Mouse (Mus musculus) kidney, embryonic 15.5 days (tissue): ENCODE measurements at regions not wholly inside any gene's neighbourhood (a gene's known extent, or its start where the extent isn't known, plus 50 kb on each side); places are given as distances from the start of the nearest gene placed in this dataset.
A peak's percentile ranks its signal among the peaks of the same experiment; 100 is the strongest.

Experiments used
- ATAC-seq: fragments of 200-750 bp; cut with Nextera tagmentation; replicated peaks from 2 replicates; pipeline ENCODE4 v1.8.0; 2017; ENCODE audit warnings: moderate TSS enrichment; ENCODE audit not compliant: low FRiP score
- H3K27ac ChIP-seq: fragments of 300-500 bp; sonication (generic); 2 replicates; pipeline ENCODE4 v1.5.1; 2015; ENCODE audit warnings: mild to moderate bottlenecking, inconsistent platforms
- H3K27me3 ChIP-seq: fragments of 300-500 bp; sonication (generic); 2 replicates; pipeline ENCODE4 v1.6.1; 2015; ENCODE audit warnings: inconsistent platforms
- H3K36me3 ChIP-seq: fragments of 300-500 bp; sonication (generic); 2 replicates; pipeline ENCODE4 v1.6.1; 2015; ENCODE audit warnings: inconsistent platforms
- H3K4me1 ChIP-seq: fragments of 300-500 bp; sonication (generic); 2 replicates; pipeline ENCODE4 v1.6.1; 2015; ENCODE audit warnings: inconsistent platforms
- H3K4me2 ChIP-seq: fragments of 300-500 bp; sonication (generic); 2 replicates; pipeline ENCODE4 v1.6.1; 2015; ENCODE audit warnings: moderate library complexity, mild to moderate bottlenecking, inconsistent platforms
- H3K4me3 ChIP-seq: fragments of 300-500 bp; sonication (generic); replicated peaks from 2 replicates; pipeline ENCODE4 v1.5.1; 2015; ENCODE audit warnings: mild to moderate bottlenecking, inconsistent platforms
- H3K9ac ChIP-seq: fragments of 300-500 bp; sonication (generic); 2 replicates; pipeline ENCODE4 v1.6.1; 2015; ENCODE audit warnings: mild to moderate bottlenecking, inconsistent platforms
- H3K9me3 ChIP-seq: fragments of 300-500 bp; sonication (generic); replicated peaks from 2 replicates; pipeline ENCODE4 v1.6.1; 2016; ENCODE audit warnings: inconsistent platforms
- WGBS: fragments of 180-500 bp; shearing (Covaris S2); methylation state at CpG from one replicate; pipeline ENCODE4 v1.1.7; 2015; ENCODE audit warnings: mixed read lengths; 5-methylcytosine and 5-hydroxymethylcytosine counted together

DNA sequence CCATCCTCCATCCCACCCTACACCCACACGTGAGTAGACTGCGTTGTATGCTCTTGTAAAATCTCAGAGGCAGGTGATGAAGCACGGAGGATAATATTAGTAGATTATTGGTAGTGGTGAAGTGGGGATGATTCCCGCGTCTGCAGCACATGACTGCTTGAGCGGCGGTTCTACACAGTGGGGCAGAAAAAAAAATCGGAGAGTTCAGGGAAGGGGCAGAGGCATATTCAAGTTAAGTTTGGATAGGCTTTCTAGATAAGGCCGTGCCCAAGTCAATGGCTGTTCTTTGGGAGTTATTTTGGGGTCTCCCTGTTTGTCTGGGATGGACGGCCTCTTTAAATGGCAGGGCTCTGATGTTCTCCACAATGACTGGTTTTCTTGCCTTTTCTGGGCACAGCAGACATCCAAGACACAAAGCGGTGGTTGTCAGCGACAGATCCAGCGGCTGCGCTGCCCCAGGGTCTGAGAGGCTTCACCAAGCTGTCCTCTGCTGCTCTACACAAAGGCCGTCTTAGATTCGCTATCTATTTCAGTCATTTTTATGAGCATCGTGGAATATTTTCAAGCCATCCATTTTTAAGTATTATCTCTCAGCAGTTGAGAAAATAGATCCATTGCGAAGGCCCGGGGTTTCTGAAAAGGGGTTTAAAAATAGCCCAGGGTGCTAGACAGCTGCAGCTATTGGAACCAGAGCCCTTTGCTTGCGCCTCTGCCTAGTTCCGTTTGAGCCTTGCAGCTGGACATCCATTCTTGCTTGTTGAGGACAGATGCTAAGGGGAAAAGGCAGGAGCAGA lies 284.6 kb downstream of the Gm49356 start:
- whole genome bisulfite sequencing: 82% methylated on average over 21 of the region's 21 CpGs
- H3K4me3 ChIP-seq: no peak overlapping the region
- H3K27ac ChIP-seq: 0 out of 2 replicates have a peak overlapping the region, but pooled peaks have one; percentile 20
- H3K9ac ChIP-seq: no peak overlapping the region
- no peaks in the 10 kb centered on the region for H3K27me3 ChIP-seq
- H3K36me3 ChIP-seq: no peaks in the 10 kb centered on the region
- H3K4me2 ChIP-seq: no peak overlapping the region
- no peak for ATAC-seq
- no peaks in the 10 kb centered on the region for H3K9me3 ChIP-seq
- peaks cover 2% of the 10 kb centered on the region for H3K4me1 ChIP-seq

GRCm38 (mm10) chr15:59174246-59174751 lies 285.2 kb downstream of the Gm49356 start:
- H3K27me3 ChIP-seq: no peaks in the 10 kb centered on the region
- no peaks in the 10 kb centered on the region for H3K36me3 ChIP-seq
- H3K4me3 ChIP-seq: no peak overlapping the region
- ATAC-seq: no peak
- H3K4me2 ChIP-seq: no peak overlapping the region
- no peaks in the 10 kb centered on the region for H3K9me3 ChIP-seq
- peaks cover 2% of the 10 kb centered on the region; the same call in 1 of the 2 replicates for H3K4me1 ChIP-seq
- 61% methylated on average over 7 of the region's 7 CpGs for WGBS
- no peak overlapping the region for H3K9ac ChIP-seq
- H3K27ac ChIP-seq: peak overlapping the region; percentile 33; the same call in 1 of the 2 replicates

- WGBS: 75% methylated on average over 8 of the region's 8 CpGs
- Histone ChIP-seq H3K4me1 (peaks cover 2% of the 10 kb centered on the region; the same call in 1 of the 2 replicates), H3K9me3 (no peaks in the 10 kb centered on the region), H3K4me3 (no peak overlapping the region), H3K4me2 (no peak overlapping the region), H3K36me3 (no peaks in the 10 kb centered on the region), H3K27ac (peak overlapping the region; percentile 33; the same call in 1 of the 2 replicates), H3K9ac (no peak overlapping the region), H3K27me3 (no peaks in the 10 kb centered on the region)
- no peak for ATAC-seq
These were observed 285.9 kb downstream of the Gm49356 start for GRCm38 (mm10) chr15:59174893-59175531.

- no peak for ATAC-seq
- no peak overlapping the region for H3K9ac ChIP-seq
- H3K27ac ChIP-seq: no peak overlapping the region
- no peak overlapping the region for H3K4me2 ChIP-seq
- no peaks in the 10 kb centered on the region; the same call in 1 of the 2 replicates for H3K4me1 ChIP-seq
- no peak overlapping the region for H3K4me3 ChIP-seq
- H3K9me3 ChIP-seq: no peaks in the 10 kb centered on the region
- 92% methylated on average over 3 of the region's 3 CpGs for WGBS
- H3K27me3 ChIP-seq: no peaks in the 10 kb centered on the region
- no peaks in the 10 kb centered on the region for H3K36me3 ChIP-seq
These were observed 291.0 kb downstream of the Gm49356 start for GRCm38 (mm10) chr15:59180076-59180475.

DNA sequence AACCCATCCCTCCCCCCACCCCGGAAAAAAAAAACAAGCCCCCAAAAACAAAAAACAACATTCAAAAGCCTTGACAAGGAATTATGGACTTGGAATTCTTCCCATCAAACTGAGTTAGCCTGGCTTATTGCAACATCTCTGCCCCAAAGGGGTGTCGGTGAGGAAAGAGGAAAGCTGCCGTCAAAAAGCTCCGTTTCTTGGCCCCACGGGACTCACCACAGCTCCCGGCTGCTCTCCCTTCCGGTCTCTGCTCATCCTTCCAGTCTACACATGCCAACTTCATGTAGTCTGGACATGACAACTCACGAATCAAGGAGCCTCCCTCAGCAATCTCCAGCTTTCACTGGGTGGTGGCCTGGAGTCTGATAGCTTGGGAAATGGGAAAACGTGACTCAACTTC lies 295.4 kb downstream of the Gm49356 start:
- 62% methylated on average over 9 of the region's 9 CpGs for WGBS
- no peaks in the 10 kb centered on the region; the same call in 1 of the 2 replicates for H3K4me1 ChIP-seq
- H3K36me3 ChIP-seq: no peaks in the 10 kb centered on the region
- no peak for ATAC-seq
- H3K27me3 ChIP-seq: no peaks in the 10 kb centered on the region
- no peak overlapping the region for H3K9ac ChIP-seq
- no peak overlapping the region for H3K27ac ChIP-seq
- H3K9me3 ChIP-seq: no peaks in the 10 kb centered on the region
- H3K4me3 ChIP-seq: no peak overlapping the region
- H3K4me2 ChIP-seq: no peak overlapping the region

GRCm38 (mm10) chr15:59187566-59187965 lies 298.5 kb downstream of the Gm49356 start:
- 68% methylated on average over 4 of the region's 4 CpGs for WGBS
- H3K4me3 ChIP-seq: no peak overlapping the region
- no peak for ATAC-seq
- H3K9ac ChIP-seq: no peak overlapping the region
- no peak overlapping the region for H3K4me2 ChIP-seq
- H3K36me3 ChIP-seq: no peaks in the 10 kb centered on the region
- no peak overlapping the region for H3K27ac ChIP-seq
- no peaks in the 10 kb centered on the region for H3K9me3 ChIP-seq
- H3K4me1 ChIP-seq: no peaks in the 10 kb centered on the region; the same call in 1 of the 2 replicates
- H3K27me3 ChIP-seq: no peaks in the 10 kb centered on the region

- Histone ChIP-seq H3K9me3 (no peaks in the 10 kb centered on the region), H3K36me3 (no peaks in the 10 kb centered on the region), H3K27me3 (no peaks in the 10 kb centered on the region), H3K4me1 (no peaks in the 10 kb centered on the region; the same call in 1 of the 2 replicates), H3K9ac (no peak overlapping the region), H3K4me2 (no peak overlapping the region), H3K4me3 (no peak overlapping the region), H3K27ac (no peak overlapping the region)
- no peak for ATAC-seq
- 66% methylated on average over 4 of the region's 4 CpGs for WGBS
These were observed 299.3 kb downstream of the Gm49356 start for GRCm38 (mm10) chr15:59188371-59188770.

DNA sequence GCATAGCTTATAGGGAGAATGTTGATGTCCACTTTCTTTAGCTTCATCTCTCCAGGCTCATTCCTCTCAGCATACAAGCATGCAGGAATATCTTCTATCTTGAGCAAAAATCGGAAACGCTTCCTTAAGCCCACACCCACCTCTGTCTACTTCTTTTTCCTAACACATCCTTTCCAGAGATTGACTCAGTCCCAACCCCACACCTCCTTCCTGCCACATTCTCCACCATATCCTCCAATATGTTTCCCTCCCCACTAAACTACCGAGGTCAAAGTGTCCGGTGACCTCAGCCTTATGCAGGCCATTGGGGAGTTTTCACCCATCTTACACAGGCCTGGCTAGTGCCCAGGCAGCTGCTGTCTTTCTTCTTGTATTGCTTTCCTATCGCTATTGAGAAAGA lies 301.4 kb downstream of the Gm49356 start:
- ATAC-seq: no peak
- no peaks in the 10 kb centered on the region for H3K36me3 ChIP-seq
- WGBS: 69% methylated on average over 5 of the region's 5 CpGs
- 0 out of 2 replicates have a peak overlapping the region, but pooled peaks have one; percentile 27 for H3K27ac ChIP-seq
- H3K4me1 ChIP-seq: peaks cover 7% of the 10 kb centered on the region
- H3K27me3 ChIP-seq: no peaks in the 10 kb centered on the region
- H3K9me3 ChIP-seq: no peaks in the 10 kb centered on the region
- H3K4me2 ChIP-seq: no peak overlapping the region
- H3K4me3 ChIP-seq: no peak overlapping the region
- H3K9ac ChIP-seq: no peak overlapping the region

GRCm38 (mm10) chr15:59194421-59194820 lies 305.3 kb downstream of the Gm49356 start:
- Histone ChIP-seq H3K9me3 (no peaks in the 10 kb centered on the region), H3K36me3 (no peaks in the 10 kb centered on the region), H3K4me1 (peaks cover 30% of the 10 kb centered on the region), H3K4me2 (no peak overlapping the region), H3K27ac (no peak overlapping the region), H3K27me3 (no peaks in the 10 kb centered on the region), H3K9ac (no peak overlapping the region), H3K4me3 (no peak overlapping the region)
- 46% methylated on average over 10 of the region's 10 CpGs for WGBS
- 0 out of 2 replicates have a peak, but pooled peaks have one; percentile 44 for ATAC-seq

GRCm38 (mm10) chr15:59196351-59196750 lies 307.3 kb downstream of the Gm49356 start:
- H3K9me3 ChIP-seq: no peaks in the 10 kb centered on the region
- H3K27ac ChIP-seq: no peak overlapping the region
- H3K27me3 ChIP-seq: no peaks in the 10 kb centered on the region
- H3K4me1 ChIP-seq: peaks cover 30% of the 10 kb centered on the region
- no peaks in the 10 kb centered on the region for H3K36me3 ChIP-seq
- no peak overlapping the region for H3K4me2 ChIP-seq
- WGBS: 83% methylated on average over 5 of the region's 5 CpGs
- H3K4me3 ChIP-seq: no peak overlapping the region
- ATAC-seq: no peak
- H3K9ac ChIP-seq: no peak overlapping the region

GRCm38 (mm10) chr15:59197455-59198391 lies 308.6 kb downstream of the Gm49356 start:
- peak overlapping the region; percentile 91 for H3K27ac ChIP-seq
- no peak overlapping the region for H3K4me3 ChIP-seq
- no peaks in the 10 kb centered on the region for H3K27me3 ChIP-seq
- ATAC-seq: peak; percentile 59
- 6% methylated on average over 7 of the region's 7 CpGs for WGBS
- peak overlapping the region; percentile 23; the same call in 1 of the 2 replicates for H3K4me2 ChIP-seq
- H3K9ac ChIP-seq: peak overlapping the region; percentile 22; the same call in 1 of the 2 replicates
- H3K9me3 ChIP-seq: no peaks in the 10 kb centered on the region
- H3K36me3 ChIP-seq: no peaks in the 10 kb centered on the region
- peaks cover 37% of the 10 kb centered on the region for H3K4me1 ChIP-seq
